Mouse (Mus musculus) lung, postnatal 0 days (tissue): Measurements from ENCODE around the gene Dusp22.

Source experiments
- CTCF ChIP-seq: IDR thresholded peaks from 2 replicates; pipeline ENCODE4 v1.5.1; 2016; ENCODE audit warnings: antibody characterized with exemption, mild to moderate bottlenecking
- EP300 ChIP-seq: IDR thresholded peaks from 2 replicates; pipeline ENCODE4 v1.6.1; 2016; ENCODE audit warnings: antibody characterized with exemption, mild to moderate bottlenecking, control low read depth

DNA sequence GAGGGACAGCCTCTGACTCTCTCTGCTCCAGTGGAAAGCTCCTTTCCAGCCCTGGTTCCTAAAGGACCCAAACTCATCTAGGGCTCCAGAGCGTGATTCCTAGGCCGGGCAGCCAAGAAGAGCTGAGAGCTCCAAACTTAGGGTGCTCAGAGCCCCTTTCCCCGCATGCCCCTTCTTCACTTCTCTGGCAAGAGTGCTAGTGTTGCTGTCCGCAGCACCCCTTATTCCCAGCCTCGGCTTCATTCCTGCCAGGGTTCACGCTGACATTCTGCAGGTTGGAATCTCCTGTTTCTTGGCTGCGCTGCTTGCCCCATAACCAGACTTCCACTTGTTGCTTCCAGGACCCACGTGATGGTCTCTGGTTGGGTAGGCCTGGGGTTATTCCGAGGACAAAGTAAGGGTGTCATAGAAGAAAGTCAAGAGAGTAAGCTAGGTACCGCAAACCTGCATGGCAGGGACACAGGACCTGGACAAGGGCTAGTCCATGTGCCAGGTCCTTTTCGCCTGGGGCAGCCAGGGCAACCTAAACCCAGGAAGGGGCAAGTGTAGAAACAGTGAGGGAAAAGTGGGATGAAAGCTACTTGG, 89.8 kb downstream of the Dusp22 start:
- TF ChIP-seq CTCF: no peak
- no peak for TF ChIP-seq EP300
